Mouse (Mus musculus): ENCODE results near the gene Mthfd1l. TPM values are rescaled to one million over a fixed set of nuclear protein-coding genes. Genes with fewer than 3 reads are reported as not detected.

Mthfd1l gene
- polyA plus RNA-seq (2014; fragmentation: Illumina TruSeq; extraction: RNeasy Lipid Tissue Mini Kit (QIAGEN cat#74804); ENCODE audit: low replicate concordance), result 1.5 TPM

DNA sequence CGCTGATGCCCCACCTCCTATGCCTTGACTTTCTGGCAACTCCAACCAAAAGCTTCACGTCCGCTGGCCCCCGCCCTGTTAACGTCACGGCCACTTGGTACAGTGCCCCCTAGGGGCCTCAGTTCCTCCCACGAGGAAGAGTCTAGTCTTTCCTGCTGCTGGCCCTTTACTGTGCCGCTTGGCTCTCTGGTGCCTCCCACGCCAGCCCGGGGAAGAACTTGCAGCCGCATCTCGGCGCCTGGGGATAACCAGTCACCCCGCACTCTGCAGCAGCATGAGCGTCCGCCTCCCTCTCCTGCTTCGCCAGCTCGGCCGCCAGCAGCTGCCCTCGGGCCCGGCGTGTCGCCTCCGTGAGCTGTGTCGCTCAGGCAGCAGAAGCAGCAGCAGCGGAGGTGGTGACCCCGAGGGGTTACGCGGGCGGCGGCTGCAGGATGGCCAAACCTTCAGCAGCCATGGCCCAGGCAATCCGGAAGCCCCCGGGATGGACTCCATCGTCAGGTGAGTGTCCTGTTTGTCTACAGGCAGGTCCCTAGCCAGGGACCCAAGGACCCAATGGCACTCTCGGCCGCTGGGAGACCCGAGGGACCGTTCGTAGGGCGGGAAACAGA is at the start of gene Mthfd1l:
Mthfd1l (plus strand) TSS at position 138 of the 608 bp plus-strand sequence.

Other genes starting within 250 kb of the Mthfd1l start
- gene Plekhg1, start 232.8 kb upstream of the Mthfd1l start, polyA plus RNA-seq (2014; fragmentation: Illumina TruSeq; extraction: RNeasy Lipid Tissue Mini Kit (QIAGEN cat#74804); ENCODE audit: low replicate concordance), result 12.0 TPM

Data from small intestine, adult 10 weeks (tissue).